Mouse (Mus musculus) skeletal muscle tissue, adult 2 months (tissue): ENCODE results near the gene Brd2.

ENCODE experiments used
- DNase-seq: peaks from one replicate; pipeline ENCODE4 v3.0.0-alpha.2; 2012; ENCODE audit warnings: low read depth, low spot score

Gene Brd2

GRCm38 (mm10) chr17:34090923-34091322 lies 31.5 kb downstream of the Brd2 start:
- no peak for DNase-seq

DNA sequence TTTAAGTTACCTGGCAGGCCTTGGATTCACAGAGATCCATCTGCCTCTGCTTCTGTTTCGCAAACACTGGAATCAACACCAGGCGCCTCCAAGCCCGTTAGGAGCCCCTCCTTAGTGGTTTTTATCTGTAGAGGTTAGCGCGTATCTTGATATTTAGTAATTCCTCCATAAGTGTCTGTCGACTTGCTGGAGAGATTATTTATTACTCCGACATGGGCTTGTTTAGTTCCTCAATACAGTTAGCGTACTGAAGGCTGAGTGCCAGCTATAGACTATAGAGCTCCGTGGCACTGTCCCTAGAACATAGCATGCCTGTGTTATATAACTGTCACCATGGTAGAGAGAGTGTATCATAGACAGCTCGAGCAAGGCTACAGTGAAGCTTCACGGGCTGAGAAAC lies 34.3 kb downstream of the Brd2 start:
- DNase-seq = no peak

GRCm38 (mm10) chr17:34087386-34087785 lies 35.0 kb downstream of the Brd2 start:
- no peak for DNase-seq

- DNase-seq = no peak
These were observed 39.3 kb downstream of the Brd2 start for GRCm38 (mm10) chr17:34083104-34083503.

- peak; percentile 63 for DNase-seq
These were observed 42.8 kb downstream of the Brd2 start for GRCm38 (mm10) chr17:34079621-34080020.

DNA sequence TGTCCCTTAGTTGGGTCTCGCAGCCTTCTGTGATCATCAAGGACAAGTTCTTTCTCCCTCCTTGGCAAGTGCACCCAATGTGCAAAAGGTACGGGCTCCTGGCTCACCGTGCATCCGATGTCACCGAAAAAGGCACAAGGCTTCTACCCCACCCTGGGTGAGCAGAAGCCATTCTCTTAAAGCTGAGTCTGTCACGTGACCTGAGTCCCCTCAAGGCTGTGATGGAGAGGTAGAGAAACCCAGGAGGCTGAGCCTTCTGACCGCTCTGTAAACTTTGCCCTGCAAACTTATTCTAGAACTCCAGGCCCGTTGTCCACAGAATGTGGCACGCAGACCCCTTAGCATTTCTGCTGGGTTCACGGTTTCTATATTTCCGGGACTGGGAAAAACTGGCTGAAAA lies 43.4 kb downstream of the Brd2 start:
- no peak for DNase-seq

DNA sequence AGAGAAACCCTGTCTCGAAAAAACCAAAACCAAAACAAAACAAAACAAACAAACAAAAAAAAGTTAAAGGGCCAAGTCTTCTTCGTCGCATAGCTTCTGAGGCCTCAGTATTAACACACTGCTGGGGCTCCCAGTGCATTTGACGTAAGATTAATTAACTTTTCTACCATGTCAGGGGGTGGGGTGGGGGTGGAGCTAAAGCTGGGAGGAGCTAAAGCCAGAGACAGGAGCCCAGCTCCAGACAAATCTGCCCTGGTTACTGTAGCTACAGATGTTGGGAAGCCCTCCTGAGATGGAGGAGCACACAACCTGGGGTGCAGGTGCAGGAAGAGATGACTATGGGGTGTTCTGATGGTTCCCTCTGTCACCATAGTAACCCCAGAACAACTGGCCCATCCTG lies 44.3 kb downstream of the Brd2 start:
- DNase-seq = no peak

DNA sequence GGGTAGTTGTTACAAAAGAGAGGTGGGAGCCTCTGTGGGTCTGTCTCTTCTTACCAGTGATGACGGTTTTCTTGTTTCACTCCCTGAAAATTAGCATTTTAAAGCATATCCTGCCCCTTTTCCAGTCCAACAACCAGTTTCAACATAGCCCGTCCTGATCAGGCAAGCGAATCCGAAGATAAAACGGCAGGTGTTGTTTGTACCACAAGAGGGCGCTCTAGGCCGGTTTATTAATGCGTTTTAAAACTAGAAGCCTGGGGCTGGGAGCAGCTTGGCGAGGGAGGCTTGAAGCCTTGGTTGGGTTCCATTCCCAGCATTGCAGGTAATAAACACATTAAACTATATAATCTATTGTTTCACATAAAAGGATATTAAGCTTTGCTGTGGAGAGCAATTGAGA lies 44.9 kb downstream of the Brd2 start:
- DNase-seq = peak; percentile 54

GRCm38 (mm10) chr17:34075271-34075670 lies 47.2 kb downstream of the Brd2 start:
- DNase-seq = no peak

- DNase-seq = no peak
These were observed 50.3 kb downstream of the Brd2 start for GRCm38 (mm10) chr17:34072091-34072490.

DNA sequence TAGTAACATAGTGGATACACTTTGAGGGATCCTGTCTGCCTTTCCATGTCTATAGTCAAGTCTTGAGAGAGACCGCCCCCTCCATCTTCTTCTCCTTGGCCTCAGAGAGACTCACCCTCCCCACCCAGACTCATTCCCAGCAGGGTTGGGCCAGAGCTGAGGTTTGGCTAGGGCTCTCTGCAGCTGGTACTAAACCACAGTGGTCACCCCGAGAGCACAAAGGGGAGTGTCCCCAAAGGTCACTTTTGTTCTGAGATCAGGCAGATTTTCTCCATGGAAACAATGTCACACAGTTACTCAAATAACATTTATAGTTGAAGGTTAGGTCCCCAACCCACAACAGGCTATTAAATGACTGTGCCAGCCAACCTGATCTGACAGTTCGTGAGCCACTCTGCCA lies 53.6 kb downstream of the Brd2 start:
- DNase-seq = no peak
